Mouse (Mus musculus): ENCODE data around the gene Gm12695.

DNA sequence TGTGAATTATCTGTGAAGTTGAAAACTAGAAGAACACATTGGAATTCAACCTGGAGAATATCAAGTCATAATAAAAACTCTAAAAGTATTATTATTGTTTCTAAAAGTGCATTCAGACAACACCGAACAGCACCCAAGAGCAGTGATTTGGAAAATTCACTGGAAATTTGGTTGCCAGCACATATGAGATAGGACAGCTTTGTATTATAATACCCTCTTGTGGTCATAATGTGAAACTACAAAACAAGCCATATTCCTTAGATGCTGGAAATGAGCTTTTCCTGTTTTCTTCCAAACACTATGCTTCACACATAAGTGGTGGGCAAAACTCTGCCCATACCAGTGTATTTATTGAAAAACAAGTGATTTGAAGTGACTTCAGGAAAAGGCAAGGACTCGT is 101.5 kb downstream of the Gm12695 start:
- peak; percentile 31; the same call in 1 of the 2 replicates for TF ChIP-seq CTCF (IDR thresholded peaks at IDR 0.05; ENCODE audit: insufficient read depth, low read length)
- TF ChIP-seq POLR2A (IDR thresholded peaks at IDR 0.05; ENCODE audit: borderline replicate concordance, extremely low read depth, low read depth, low read length) = no peak

All from lung, adult 2 months (tissue).